Mouse (Mus musculus) A20 (cell line): ENCODE data around the gene Akip1.

Source experiments
- DNase-seq: peaks from one replicate; pipeline ENCODE4 v3.0.0-alpha.2; 2011; ENCODE audit warnings: low read depth, low spot score

Gene Akip1

DNA sequence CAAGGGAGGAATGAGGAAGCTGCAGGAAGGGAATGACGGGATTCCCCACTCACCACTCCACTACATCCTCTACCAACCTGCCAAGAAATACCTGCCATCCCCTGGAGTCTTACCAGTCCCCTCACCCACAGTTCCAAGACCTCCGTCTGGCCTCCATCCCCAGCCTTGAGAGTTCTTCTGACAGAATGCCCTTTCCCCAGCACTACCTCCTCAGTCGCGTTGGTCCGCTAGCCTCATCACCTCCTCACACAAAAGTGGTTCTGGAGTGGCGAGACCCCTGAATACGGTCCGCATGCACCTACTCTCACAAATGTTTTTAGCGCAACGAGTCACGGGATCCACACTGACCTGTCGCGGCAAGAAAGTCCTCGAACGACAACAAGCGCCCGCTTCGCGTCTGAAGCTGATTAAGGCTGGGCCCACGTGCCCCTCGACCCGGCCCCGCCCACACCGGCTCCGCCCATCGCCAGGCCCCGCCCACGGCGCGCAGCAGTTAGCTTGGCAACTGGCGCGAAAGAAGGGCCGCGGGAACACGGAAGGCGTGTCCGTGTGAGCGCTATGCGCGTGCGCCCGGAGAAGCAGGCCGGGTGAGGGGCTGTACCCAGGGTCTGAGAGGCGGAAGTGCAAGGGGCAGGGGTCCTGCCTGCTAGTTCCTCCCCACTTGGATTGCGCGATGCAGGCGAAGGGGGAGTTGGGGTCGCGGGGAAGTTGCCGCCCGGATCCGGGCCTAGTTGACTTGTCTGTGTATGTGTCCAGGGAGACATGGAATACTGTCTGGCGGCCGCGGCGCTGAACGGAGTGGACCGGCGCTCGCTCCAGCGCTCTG is at the start of gene Akip1, which contains the start of gene St5:
Gene Akip1 (plus strand): TSS at position 501 of the 826 bp plus-strand sequence.
Gene St5 (minus strand): TSS at position 416 of the 826 bp plus-strand sequence.
- peak; percentile 97 for DNase-seq

DNA sequence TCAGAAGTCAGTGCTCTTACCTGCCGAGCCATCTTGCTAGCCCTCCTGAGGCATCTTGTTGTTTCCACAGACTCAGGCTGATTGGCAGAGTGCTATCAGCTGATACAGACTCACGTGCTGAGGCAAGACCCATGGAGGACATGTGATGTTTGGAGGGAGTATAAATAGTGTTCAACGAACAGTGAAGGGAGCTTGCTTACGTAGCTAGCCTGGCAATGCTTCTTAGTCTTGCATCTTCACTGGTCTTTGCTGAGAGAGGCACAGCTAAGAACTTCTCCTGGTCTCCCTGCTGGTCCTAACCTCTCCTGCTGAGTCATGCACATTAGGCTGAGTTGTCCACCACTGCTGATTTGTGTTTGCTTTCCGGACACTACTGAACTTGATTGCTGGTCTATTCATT is 48.6 kb upstream of the Akip1 start:
- no peak for DNase-seq

DNA sequence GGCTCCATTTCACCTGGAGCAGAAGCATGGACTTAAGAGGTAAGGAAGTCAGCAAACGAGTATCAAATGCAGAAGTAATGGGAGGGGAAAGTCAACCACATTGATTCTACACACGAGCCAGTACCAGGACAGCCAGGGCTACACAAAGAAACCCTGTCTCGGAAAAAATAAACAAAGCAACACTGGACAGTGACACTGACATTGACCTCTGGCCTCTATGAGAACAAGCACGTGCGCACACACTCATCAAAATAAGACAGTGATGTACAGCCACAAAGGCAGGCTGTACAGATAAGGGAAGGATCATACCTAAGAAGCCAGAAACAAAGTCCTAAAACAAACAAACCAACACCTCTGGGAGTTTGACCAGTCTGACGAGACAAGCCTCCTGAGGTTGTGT is 45.6 kb upstream of the Akip1 start:
- DNase-seq = no peak

DNA sequence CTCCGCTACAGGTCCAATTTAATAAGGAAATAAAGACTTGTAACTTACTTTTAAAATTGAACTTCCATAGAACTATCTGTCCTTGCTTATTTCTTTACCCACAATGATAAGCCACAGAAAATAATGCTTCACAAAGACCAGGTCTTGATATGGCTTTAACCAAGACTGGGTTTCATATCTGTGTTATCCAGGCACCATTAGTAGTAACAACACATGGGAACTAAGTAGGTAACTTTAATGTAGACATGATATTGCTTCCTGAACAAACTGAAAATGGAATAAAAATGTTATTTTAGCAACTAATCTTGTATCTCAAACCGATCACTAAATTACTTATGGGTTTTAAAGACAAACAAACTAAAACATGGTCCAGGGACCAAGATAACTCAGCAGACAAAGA is 44.2 kb upstream of the Akip1 start:
- DNase-seq = no peak

DNA sequence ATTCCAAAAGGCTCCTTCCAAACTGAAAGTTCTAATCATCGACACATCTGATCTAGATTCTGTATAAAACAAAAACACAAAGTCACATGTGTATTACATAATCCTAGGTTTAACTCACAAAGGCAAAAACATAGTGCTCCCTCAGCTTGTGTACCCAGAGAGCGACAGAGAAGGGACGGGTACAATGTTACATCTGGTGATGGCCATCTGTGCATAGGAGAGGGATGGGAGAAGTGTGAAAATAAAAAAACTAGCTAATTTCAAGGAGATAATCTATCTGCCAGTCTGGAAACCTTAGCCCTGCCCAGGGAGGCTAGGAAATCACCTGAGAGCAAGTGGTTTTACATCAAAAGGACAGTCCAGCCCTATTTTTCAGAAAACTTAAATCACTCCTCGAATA is 40.9 kb upstream of the Akip1 start:
- no peak for DNase-seq

DNA sequence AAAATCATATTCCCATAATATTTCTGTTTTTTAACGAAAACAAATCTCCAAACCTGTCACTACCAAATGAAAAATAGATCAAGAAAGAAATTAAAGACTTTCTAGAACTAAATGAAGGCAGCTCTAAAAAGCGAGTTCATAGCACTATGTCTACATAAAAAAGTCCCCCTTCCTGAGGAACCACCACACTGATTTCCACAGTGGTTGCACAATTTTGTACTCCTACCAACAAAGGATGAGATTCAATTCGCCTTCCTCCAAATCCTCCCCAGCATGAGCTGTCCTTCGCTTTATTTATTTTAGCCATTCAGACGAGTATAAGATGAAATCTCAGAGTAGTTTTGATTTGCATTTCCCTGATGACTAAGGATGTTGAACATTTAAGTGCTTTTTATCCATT is 36.8 kb upstream of the Akip1 start:
- DNase-seq = no peak

DNA sequence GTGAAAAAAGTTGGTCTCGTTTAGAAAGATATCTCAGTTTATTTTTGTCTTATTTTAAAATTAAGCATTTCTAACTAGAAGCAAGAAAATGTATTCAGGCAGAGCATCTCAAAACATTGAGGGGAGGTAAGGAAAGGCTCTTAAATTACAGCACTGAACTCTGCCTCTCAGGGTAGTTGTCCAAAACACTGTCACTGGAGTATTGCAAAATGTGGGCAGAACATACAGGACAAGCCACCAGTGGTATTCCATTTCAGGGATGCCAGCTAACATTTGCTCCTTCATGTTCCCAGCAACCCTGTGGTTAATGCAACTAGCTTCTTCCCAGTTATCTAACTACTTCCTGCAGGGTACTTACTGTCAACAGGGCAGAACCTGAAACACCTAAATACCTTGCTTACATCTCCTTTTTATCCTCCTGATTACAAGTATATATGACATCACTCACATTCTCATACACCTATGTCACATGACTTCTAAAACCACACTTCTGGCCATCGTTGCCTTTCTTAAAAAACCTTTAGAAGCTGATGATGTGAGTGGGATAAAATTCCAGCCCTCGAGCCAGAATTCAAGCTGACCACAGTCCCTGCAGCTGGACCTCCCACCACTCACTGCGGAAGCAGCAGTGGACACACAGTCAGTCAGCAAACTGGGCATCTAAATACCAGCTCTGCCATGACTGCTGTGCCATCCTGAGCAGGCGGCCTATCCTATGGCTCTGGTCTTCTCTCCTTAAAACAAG is 33.9 kb upstream of the Akip1 start:
- DNase-seq = no peak

DNA sequence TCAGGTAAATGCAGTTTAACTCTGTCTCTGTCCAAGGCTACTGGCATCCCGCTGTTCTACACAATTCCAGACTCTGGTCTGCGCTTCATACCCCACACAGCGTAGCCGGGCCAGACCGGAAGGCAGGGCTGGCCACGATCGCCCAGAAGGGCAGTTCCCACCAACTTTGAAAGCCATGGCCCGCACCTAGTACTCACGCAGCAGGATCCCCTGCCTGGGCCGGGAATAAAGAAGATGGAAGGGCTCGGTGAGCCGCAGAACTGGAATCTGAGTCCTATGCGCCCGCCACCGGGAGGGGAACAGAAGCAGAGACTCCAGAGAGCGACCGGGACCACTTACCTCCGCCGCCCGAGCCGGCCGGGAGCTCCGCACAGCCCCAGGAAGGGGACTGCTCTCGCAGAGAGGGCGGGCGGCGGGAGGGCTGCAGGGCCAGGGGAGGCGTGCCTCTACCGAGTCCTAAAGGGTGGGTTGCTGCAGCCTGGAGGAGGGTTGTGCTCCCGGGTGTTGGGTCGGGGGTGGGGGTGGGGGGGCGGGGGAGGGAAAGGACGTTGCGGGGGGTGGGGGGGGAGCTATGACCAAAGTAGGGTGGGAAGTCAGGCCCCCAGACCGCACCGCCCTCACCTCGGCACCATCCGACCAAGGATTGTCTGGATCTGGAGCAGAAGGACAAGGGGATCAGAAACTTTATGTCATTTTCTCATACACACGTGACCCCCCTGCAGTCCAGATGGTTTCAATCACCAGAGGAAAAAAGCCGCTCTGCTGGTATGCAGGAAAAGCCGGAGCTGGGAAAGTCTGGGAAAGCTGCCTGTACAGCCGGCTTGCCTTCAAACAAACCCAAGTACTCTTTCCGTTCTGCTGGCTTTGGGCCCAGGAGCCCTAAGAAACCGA is 31.7 kb upstream of the Akip1 start:
- no peak for DNase-seq

DNA sequence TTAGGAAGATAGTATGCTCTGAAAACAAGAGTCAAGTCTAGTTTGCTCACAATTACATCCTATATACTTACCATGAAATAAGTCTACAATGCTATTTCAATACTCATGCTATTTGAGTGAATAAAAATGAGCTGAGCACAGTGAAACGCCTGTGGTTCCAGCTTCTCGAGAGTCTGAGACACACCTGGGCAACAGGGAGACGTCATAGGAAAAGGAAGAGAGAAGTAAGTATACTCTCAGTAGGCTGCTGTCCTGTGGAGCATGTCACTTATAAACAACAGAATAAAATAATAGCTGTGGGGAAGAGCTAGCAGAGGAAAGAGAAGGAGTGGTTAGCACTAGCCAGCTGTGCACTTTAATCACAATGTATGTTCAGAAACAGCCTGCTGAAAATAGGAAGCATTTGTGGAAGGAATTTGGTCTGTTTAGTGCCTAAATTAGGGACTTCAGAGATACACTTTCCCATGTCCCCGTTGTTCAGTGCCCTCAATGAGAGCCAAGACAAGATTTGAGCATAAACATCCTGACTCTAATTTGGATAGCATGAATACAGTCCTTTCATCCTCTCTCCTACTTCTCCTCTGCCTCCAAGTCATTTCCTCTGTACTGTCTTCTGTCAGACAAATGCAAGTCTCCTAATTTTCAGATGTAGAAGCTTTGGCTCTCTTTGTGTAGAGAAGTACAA is 28.4 kb upstream of the Akip1 start:
- DNase-seq = peak; percentile 57

DNA sequence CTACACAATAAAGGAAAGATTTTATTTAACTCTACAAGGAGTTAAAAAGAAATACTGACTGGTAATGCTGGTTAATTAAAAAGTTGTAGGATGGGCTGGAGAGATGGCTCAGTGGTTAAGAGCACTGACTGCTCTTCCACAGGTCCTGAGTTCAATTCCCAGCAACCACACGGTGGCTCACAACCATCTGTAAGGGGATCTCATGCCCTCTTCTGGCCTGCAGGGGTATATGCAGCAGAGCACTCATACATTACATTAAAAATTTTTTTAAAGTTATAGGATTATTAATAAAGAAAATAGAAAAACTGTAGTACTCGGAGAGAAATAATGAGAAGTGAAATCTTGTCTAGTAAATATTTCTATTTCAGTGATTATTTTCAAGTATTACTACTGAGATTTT is 23.2 kb upstream of the Akip1 start:
- no peak for DNase-seq

DNA sequence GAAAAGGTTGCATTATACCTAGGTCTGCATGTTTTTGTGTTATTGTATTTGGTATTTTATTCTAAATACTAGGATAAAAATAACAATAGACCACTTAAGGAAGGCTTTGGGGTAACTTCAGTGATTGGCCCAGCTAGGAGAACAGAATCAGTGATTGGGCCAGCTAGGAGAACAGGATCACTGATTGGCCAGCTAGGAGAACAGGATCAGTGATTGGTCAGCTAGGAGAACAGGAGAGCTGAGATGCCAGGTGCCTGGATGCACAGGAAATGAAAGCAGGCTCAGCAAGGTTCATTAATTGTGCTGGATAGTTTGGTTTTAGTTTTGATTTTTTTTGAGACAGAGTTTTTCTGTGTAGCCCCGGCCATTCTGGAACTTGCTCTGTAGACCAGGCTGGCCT is 22.6 kb upstream of the Akip1 start:
- peak; percentile 30 for DNase-seq

DNA sequence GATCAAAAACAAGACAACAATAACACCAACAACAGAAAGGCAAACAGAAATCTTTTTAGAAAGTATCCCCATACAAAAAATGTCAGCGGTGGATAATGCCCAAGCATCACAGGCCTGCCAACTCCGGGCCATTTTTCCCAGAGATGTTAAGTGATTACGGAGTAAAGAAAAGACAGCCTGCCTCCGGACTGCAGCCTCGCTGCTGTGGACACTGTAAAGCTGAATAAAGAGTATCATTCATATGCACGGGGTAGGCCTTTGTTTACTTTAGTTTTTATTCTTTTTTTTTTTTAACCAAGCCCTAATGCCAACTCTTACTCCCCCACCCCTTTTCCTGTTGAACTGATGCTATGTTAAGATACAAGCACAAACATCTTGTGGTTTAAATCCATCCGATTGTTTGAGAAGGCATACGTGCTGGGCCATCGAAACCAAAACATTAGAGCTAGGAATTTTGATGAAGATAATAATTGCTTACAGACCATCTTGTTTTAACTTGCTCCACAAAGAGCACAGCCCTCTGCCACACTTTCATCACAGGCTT is 16.8 kb upstream of the Akip1 start:
- no peak for DNase-seq

DNA sequence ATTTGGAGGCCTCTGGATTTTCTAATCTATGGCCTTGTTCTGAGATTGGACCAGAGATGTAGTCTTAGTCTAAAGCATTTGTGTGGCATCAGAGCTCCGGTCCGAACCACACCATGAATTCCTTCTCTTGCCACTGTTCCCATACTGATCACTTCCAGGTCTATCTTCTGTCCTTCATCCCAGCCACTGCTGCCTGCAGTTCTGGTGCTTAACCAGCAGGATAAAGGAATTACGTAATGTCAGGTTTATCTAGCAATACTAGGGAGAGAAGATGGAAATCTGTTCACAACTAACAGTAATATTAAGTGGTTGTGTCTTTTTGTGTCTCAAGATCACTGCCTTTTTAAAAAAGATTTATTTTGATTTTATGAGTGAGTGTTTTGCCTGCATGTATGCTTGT is 13.4 kb upstream of the Akip1 start:
- DNase-seq = no peak

DNA sequence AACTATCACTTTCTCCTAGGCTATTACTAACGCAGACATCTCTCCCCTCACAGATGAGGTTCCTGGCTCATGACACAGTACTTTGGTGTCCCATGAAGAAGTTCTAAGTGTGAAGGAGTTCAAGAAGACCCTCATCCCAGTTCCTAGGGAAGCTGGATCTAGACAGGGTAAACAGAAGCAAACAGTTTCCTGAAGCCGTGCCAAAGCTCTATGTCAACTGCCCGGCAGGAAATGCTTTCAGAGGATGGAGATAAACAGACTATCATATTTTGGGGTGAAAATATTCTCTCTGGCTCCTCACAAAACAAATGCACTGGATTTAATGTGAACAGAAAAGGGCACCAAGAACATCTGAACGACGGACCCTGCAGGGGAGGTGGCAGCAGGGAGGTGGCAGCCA is 12.5 kb upstream of the Akip1 start:
- no peak for DNase-seq

DNA sequence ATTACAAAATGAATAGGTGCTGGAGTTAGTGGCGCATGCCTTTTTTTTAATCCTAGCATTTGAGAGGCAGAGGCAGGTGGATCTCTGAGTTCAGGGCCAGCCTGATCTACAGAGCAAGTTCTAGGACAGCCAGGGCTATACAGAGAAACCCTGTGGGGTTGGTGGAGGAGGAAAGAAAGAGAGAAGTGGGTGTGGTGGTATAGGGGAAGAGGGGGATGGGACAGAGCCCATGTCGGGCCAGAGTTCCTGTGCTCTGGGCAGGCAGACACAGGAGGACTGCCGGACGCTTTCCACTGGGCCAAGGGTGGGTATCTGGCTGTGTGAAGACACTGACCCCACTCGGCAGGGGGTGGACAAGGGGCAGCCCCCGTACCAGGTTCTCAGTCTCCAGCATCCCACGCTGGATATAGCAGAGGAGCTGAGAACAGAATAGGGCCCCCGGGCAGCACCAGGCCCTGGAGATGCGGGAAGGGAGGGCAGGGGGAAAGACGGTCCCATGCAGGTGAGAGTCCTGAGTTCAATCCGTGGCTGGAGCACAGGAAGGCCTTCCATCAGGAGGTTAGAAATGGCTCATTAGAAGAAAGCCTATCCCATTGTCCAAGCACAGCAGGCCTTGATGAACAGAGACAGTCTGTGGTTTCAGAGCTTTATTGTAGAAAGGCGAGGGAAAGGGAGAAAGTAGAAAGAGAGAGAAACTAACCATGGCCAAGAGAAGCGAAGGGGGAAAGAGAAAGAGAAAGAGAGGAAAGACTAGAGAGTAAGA is 8.7 kb upstream of the Akip1 start:
- DNase-seq = no peak

DNA sequence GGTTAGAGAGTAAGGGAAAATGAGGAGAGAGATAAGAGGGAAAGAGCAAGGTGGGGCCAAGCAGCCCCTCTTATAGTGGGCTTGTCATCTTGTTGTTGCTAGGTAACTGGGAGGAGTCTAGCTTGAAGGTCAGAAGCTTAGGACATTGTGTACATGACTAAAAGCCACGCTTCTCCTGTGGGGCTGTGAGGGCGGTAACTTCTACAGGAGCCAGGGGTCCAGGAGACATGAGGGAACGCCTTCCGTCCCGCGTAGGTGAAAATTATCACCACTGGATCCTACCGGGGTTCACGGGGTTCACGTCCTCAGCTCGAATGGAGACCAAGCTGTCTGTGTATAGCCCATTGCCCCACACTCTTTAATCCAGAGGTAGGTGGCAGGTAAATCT is 8.2 kb upstream of the Akip1 start:
- no peak for DNase-seq

DNA sequence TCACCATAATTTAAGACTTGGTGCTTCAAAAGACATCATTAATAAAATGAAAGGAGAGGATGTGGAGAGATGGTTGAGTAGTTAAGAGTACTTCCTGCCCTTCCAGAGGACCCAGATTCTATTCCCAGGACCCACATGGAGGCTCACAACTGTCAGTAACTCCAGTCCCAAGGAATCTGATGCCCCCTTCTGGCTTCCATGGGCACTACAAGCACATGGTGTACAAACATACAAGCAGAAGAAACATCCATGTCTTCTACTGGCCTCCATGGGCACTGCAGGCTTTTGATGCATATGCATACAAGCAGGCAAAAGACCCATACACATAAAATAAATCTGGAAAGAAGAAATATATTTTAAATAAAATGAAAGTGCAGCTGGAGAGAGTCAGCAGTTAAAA is 3.3 kb upstream of the Akip1 start:
- peak; percentile 40 for DNase-seq

DNA sequence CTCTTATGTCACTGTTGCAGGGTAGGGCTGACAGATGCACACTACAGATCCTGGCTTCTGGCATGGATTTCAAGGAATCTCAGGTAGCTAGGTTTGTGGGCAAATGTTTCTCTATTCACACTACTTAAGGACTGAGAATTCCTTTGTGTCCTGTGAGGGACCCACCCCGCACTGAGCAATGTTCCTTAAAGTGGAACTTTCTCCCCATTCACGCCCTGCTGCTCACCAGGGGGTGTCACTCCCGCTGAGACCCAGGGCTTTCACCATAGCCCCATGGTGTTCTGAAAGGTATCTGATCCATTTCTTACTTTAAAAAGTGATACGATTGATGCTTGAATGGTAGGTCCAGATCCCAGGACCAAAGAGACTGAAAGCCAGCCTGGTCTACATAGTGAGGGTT is 769 bp upstream of the Akip1 start:
- DNase-seq = no peak

DNA sequence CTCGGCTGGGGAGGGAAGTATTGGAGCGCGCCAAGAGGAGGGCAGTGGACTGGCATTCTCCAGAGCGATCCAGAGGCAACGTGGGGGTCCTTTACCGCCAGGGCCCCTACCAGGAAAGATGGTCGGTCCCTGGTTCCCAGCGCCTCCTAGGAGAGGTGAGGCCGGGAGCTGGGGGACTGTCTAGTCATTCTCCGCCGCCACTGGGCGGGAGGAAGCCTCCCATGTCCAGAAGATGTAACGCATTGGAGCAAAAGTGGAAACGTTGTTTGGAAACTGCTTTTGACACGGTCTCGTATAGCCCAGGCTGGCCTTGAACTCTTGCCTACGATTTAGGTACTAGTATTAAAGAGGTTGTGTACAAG is 507 bp downstream of the Akip1 start:
- no peak for DNase-seq

DNA sequence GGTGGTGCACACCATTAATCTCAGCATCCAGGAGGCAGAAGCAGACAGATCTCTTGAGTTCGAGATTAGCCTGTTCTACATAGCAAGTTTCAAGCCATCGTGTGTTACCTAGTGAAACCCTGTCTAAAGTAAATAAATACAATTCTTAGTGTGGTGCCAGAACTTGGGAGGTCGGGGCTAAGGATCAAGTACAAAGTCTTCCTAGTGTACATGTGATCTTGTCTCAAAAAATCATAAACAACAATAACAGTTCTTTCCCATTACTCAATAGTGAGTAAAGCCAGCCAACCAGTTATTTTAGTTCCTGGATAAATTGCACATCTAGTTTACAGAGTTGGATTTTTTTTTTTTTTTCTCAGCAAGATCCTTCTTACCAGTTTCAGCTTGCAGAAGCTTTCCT is 971 bp downstream of the Akip1 start:
- no peak for DNase-seq
